Mouse (Mus musculus) E14TG2a.4 (cell line): ENCODE data around the gene E2f4.

Source experiments
- CTCF ChIP-seq: conservative IDR thresholded peaks from 2 replicates; pipeline ENCODE4 v1.5.1; 2014; ENCODE audit warnings: low read length
- NANOG ChIP-seq: IDR thresholded peaks from 2 replicates; pipeline ENCODE4 v1.6.1; 2014; ENCODE audit warnings: borderline replicate concordance, low read length, mixed read lengths

GRCm38 (mm10) chr8:105325641-105326093 lies 28.2 kb downstream of the E2f4 start:
- no peak for TF ChIP-seq CTCF
- no peak for TF ChIP-seq NANOG
